Mouse (Mus musculus) cerebellum, adult 2 months (tissue): ENCODE measurements around the gene Cep162. TPM values are rescaled to one million over a fixed set of nuclear protein-coding genes. Genes with fewer than 3 reads are reported as not detected.
A peak's percentile ranks its signal among the peaks of the same experiment; 100 is the strongest.

ENCODE experiments used
- DNase-seq, 2 experiments: peaks; one replicate each; pipeline ENCODE4 v3.0.0; 2021
- H3K27ac ChIP-seq: fragments of 200-500 bp; 2 replicates; pipeline ENCODE4 v1.5.1; 2012; ENCODE audit warnings: low read length, control low read depth, inconsistent platforms; ENCODE audit not compliant: insufficient read depth
- H3K27me3 ChIP-seq: fragments of 200-500 bp; 2 replicates; pipeline ENCODE4 v1.6.1; 2012; ENCODE audit warnings: inconsistent platforms, mild to moderate bottlenecking, low read length, moderate library complexity; ENCODE audit not compliant: control insufficient read depth, insufficient read depth
- H3K4me1 ChIP-seq: fragments of 200-500 bp; 2 replicates; pipeline ENCODE4 v1.6.1; 2011; ENCODE audit warnings: low read length; ENCODE audit not compliant: control insufficient read depth, insufficient read depth
- H3K4me3 ChIP-seq: fragments of 200-500 bp; replicated peaks from 2 replicates; pipeline ENCODE3; 2011; ENCODE audit warnings: mild to moderate bottlenecking, low read depth, low read length, control low read depth; ENCODE audit not compliant: insufficient read depth
- CTCF ChIP-seq: fragments of 200-500 bp; IDR thresholded peaks from 2 replicates; pipeline ENCODE4 v1.5.1; 2011; ENCODE audit warnings: low read depth, mild to moderate bottlenecking, control low read depth, low read length, moderate library complexity, borderline replicate concordance; ENCODE audit not compliant: insufficient read depth
- POLR2A ChIP-seq: fragments of 200-500 bp; IDR thresholded peaks from 2 replicates; pipeline ENCODE4 v1.6.1; 2011; ENCODE audit warnings: low read length, control low read depth, borderline replicate concordance; ENCODE audit not compliant: insufficient read depth
- WGBS: fragments of 180-500 bp; shearing (Covaris S2); methylation state at CpG from one replicate; pipeline ENCODE4 v1.1.7; 2018; 5-methylcytosine and 5-hydroxymethylcytosine counted together
- polyA plus RNA-seq: library from polyadenylated mRNA; depleted of rRNA; stranded (reverse); fragments of >200 nt; gene quantifications from 2 replicates; pipeline ENCODE4 v1.2.3, GENCODE M21; 2012; rRNA removed

Gene Cep162
- polyA plus RNA-seq = 5.2 and 5.5 TPM in 2 replicates

- no peaks in the 10 kb centered on the region for H3K27me3 ChIP-seq
- DNase-seq = peak; percentile 88 to 92
- peak within 1 kb of the TSS; percentile 88 for H3K4me3 ChIP-seq
- WGBS = under 1% methylated on average over 41 of the region's 41 CpGs
- H3K4me1 ChIP-seq = no peaks in the 10 kb centered on the region
- no peak for TF ChIP-seq CTCF
- no peak for TF ChIP-seq POLR2A
- H3K27ac ChIP-seq = peak within 1 kb of the TSS; percentile 30
These were observed at the start of gene Cep162 for GRCm38 (mm10) chr9:87254903-87255695. TSS of gene Cep162 (minus strand) at chr9:87255536.

DNA sequence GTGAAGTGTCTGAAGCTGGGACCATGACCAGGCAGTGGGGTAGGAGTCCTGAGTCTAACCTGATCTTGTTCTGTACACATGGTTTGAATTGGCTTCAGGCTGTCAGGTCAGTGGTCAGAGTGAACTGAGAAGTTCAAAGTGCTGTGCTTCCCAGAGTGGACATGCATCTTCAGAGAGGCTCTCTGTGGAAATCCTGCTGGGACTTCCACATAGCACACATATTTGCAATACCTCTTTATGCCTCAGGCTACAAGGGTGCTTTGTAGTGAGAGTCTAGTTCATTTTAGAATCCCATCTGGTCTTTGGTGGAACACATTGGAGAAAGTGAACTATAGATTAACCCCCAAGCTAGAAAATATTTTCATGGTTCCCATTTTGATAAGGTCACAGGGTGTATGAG is 47.9 kb upstream of the Cep162 start:
- Histone ChIP-seq H3K4me1 (no peaks in the 10 kb centered on the region; the same call in 1 of the 2 replicates), H3K27me3 (no peaks in the 10 kb centered on the region), H3K4me3 (no peak overlapping the region), H3K27ac (no peak overlapping the region)
- no peak for TF ChIP-seq POLR2A
- no peak for DNase-seq

- H3K27me3 ChIP-seq = no peaks in the 10 kb centered on the region
- no peak overlapping the region for H3K4me3 ChIP-seq
- H3K27ac ChIP-seq = no peak overlapping the region
- 4% methylated on average over 12 of the region's 12 CpGs for WGBS
- no peaks in the 10 kb centered on the region; the same call in 1 of the 2 replicates for H3K4me1 ChIP-seq
- TF ChIP-seq CTCF (no peak), POLR2A (no peak)
- DNase-seq = peak; percentile 53 to 71
These were observed 43.6 kb upstream of the Cep162 start for GRCm38 (mm10) chr9:87298900-87299299.

DNA sequence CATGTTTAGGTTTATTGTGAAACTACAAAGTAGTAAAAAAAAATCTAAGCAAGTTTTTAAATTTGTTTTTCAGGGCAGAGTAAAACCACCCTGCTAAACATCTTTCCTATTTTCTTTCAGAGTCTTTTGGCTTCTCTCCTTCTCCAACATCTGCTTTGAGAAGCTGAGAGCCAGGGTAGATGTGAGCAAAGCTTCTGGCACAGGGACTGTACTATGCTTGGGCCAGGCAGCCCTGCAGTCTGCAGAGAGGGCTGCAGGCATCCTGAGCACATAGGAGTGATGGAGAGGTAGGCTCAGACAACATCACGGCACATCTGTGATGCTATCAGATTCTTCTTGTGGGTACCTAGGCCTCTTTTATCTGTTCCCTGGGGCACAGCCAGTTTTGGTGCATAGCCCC is 42.2 kb upstream of the Cep162 start:
- no peak for DNase-seq
- Histone ChIP-seq H3K27ac (no peak overlapping the region), H3K27me3 (no peaks in the 10 kb centered on the region), H3K4me1 (no peaks in the 10 kb centered on the region; the same call in 1 of the 2 replicates), H3K4me3 (no peak overlapping the region)
- no peak for TF ChIP-seq CTCF
- 84% methylated on average over 1 of the region's 1 CpGs for WGBS

DNA sequence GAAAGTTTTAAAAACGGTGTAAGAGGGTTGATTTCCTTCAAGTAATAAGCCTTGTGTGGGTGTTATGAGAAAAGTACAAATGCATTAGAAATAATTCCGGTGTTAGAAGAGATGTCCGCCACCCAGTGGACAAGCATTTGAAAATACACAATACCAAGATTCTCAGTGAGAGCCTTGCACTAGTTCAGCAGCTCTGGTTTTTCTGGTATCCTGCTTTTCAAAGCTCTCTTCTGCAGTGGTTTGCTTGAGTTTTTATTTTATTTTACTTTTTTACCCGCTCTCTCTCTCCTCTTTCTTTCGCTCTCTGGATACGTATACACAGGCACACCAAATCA is 327 bp upstream of the Cep162 start:
- Histone ChIP-seq H3K4me1 (no peaks in the 10 kb centered on the region), H3K27ac (no peak overlapping the region), H3K27me3 (no peaks in the 10 kb centered on the region), H3K4me3 (peak overlapping the region; percentile 88)
- no peak for DNase-seq
- 17% methylated on average over 6 of the region's 6 CpGs for WGBS
- no peak for TF ChIP-seq POLR2A
- TF ChIP-seq CTCF = peak; percentile 39; the same call in 1 of the 2 replicates

- TF ChIP-seq POLR2A (no peak), CTCF (peak; percentile 41; the same call in 1 of the 2 replicates)
These were observed 7.2 kb downstream of the Cep162 start for GRCm38 (mm10) chr9:87248118-87248517.

DNA sequence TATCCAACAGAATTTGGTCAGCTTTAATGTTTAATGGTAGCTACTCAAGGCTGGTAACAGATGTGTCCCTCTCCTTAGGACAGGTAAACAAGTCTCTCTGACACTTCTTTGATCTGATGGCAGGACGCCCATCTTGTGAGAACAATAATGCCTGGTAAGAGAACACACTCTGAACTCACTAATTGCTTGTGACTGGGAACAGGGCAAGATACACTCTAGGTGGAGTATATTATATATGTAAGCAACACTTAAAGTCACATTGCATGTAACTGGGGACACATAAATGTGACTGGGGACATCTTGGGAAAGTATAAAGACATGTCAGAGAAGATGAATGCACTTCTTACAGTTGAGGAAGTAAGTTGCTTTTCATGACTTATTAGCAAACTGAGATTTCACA is 7.7 kb downstream of the Cep162 start:
- 95% methylated on average over 1 of the region's 1 CpGs for WGBS
- no peak overlapping the region for H3K27ac ChIP-seq
- no peaks in the 10 kb centered on the region for H3K4me1 ChIP-seq
- no peaks in the 10 kb centered on the region for H3K27me3 ChIP-seq
- H3K4me3 ChIP-seq = no peak overlapping the region
- no peak for DNase-seq
- TF ChIP-seq POLR2A (no peak), CTCF (no peak)

More at GRCm38 (mm10) chr9:87248118-87248517, 7.2 kb downstream of the Cep162 start:
- Histone ChIP-seq H3K27me3 (no peaks in the 10 kb centered on the region), H3K4me3 (no peak overlapping the region), H3K4me1 (no peaks in the 10 kb centered on the region), H3K27ac (no peak overlapping the region)
- DNase-seq = peak in 1 of 2 experiments; percentile 10
- 30% methylated on average over 3 of the region's 3 CpGs for WGBS

DNA sequence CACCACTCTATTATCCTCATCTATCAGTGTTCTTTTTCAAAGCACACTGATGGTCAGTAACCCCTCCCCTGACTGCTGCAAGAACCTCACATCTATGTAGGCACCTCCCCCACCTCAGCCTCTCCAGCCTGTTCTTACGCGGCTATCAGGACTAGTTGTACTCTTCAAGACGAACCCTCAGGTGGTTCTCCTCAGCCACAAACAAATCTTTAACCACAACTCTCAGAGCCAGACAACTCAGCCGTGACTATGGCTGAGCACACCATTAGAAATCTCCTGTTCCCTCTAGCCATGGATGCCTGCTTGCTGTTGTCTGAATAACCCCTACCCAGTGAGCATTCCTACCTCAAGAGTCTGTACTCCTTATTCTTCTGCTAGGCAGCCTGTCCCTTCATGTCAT is 42.1 kb downstream of the Cep162 start:
- Histone ChIP-seq H3K4me1 (no peaks in the 10 kb centered on the region), H3K4me3 (no peak overlapping the region), H3K27ac (no peak overlapping the region), H3K27me3 (no peaks in the 10 kb centered on the region)
- TF ChIP-seq CTCF (no peak), POLR2A (no peak)
- no peak for DNase-seq
- 89% methylated on average over 4 of the region's 4 CpGs for WGBS
